Mouse (Mus musculus) hindbrain, embryonic 13.5 days (tissue): ENCODE data around the gene Spin1. TPM values are rescaled to one million over a fixed set of nuclear protein-coding genes. Genes with fewer than 3 reads are reported as not detected.
"Not testable (repeated sequence)": the region's sequence is repeated elsewhere in the genome, so short reads cannot be mapped to it uniquely, and the experiment has no call there.

Experiments
- ATAC-seq: fragments of 200-750 bp; cut with Nextera tagmentation; 2 replicates; pipeline ENCODE4 v1.8.0; 2017; ENCODE audit warnings: moderate TSS enrichment; ENCODE audit not compliant: low FRiP score
- H3K27ac ChIP-seq: fragments of 300-500 bp; sonication (generic); 2 replicates; pipeline ENCODE4 v1.5.1; 2015; ENCODE audit warnings: inconsistent platforms, mild to moderate bottlenecking, moderate library complexity
- H3K27me3 ChIP-seq: fragments of 300-500 bp; sonication (generic); 2 replicates; pipeline ENCODE4 v1.6.1; 2015; ENCODE audit warnings: mild to moderate bottlenecking, inconsistent platforms
- H3K36me3 ChIP-seq: fragments of 300-500 bp; sonication (generic); 2 replicates; pipeline ENCODE4 v1.6.1; 2015; ENCODE audit warnings: mild to moderate bottlenecking, inconsistent platforms
- H3K4me1 ChIP-seq: fragments of 300-500 bp; sonication (generic); replicated peaks from 2 replicates; pipeline ENCODE4 v1.6.1; 2015; ENCODE audit warnings: inconsistent platforms
- H3K4me2 ChIP-seq: fragments of 300-500 bp; sonication (generic); 2 replicates; pipeline ENCODE4 v1.6.1; 2015; ENCODE audit warnings: inconsistent platforms, mild to moderate bottlenecking, moderate library complexity
- H3K4me3 ChIP-seq: fragments of 300-500 bp; sonication (generic); 2 replicates; pipeline ENCODE4 v1.5.1; 2015; ENCODE audit warnings: mild to moderate bottlenecking, inconsistent platforms
- H3K9ac ChIP-seq: fragments of 300-500 bp; sonication (generic); 2 replicates; pipeline ENCODE4 v1.6.1; 2015; ENCODE audit warnings: mild to moderate bottlenecking, inconsistent platforms
- H3K9me3 ChIP-seq: fragments of 300-500 bp; sonication (generic); 2 replicates; pipeline ENCODE4 v1.6.1; 2016; ENCODE audit warnings: inconsistent platforms
- WGBS: fragments of 180-500 bp; shearing (Covaris S2); methylation state at CpG from one replicate; pipeline ENCODE4 v1.1.7; 2015; 5-methylcytosine and 5-hydroxymethylcytosine counted together
- polyA plus RNA-seq: library from polyadenylated mRNA; unstranded; fragments of >200 nt; fragmentation: Nextera tagmentation; extraction: Ambion mirVana; gene quantifications from 2 replicates; pipeline ENCODE4 v1.2.1, GENCODE M21; 2015

Spin1 gene
- polyA plus RNA-seq, 1 experiment from 2014 or later: 132 TPM

DNA sequence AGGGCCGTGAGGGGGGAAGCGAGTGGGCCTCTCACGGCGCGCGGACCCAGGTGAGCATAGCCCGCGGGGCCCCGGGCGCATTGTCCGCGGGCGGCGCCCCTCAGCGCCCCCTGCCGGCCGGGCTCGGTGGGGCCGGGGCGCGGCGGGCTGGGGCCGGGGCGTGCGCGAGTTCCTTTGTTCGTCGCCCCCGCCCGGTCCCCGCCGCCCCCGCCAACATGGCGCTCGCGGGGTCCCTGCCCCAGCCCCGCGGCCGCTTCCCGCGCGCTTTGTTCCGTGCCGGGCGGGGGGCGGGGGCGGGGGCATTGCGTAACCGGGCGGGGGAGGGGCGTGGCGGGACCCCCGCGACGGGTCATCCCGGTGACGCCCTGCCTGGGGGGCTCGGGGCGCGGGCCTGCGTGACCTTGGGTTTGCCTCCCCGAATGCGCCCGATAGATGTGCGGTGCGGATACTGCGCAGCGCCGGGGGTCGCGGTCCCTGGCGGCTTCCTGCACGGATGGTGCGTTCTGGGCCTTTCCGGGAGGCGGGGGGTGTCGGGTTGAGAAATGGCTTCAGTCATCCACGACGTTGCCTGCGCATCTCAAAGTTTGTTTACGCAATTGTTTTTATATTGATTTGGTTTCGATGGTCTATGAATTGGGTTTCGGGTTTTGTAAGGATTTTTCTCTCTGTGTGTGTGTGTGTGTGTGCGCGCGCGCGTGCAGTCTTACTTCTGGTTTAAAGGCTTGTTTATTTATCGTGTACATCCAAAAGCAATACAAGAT is 516 bp downstream of the Spin1 start:
- H3K4me2 ChIP-seq: peak overlapping the region; percentile 54
- peaks cover 32% of the 10 kb centered on the region for H3K4me1 ChIP-seq
- H3K9ac ChIP-seq: peak overlapping the region; percentile 96
- H3K27me3 ChIP-seq: no peaks in the 10 kb centered on the region
- peak; percentile 78 for ATAC-seq
- WGBS: 3% methylated on average over 38 of the region's 89 CpGs
- peaks cover 3% of the 10 kb centered on the region; the same call in 1 of the 2 replicates for H3K9me3 ChIP-seq
- peak overlapping the region; percentile 97 for H3K27ac ChIP-seq
- H3K4me3 ChIP-seq: peak overlapping the region; percentile 77
- H3K36me3 ChIP-seq: no peaks in the 10 kb centered on the region; the same call in 1 of the 2 replicates

DNA sequence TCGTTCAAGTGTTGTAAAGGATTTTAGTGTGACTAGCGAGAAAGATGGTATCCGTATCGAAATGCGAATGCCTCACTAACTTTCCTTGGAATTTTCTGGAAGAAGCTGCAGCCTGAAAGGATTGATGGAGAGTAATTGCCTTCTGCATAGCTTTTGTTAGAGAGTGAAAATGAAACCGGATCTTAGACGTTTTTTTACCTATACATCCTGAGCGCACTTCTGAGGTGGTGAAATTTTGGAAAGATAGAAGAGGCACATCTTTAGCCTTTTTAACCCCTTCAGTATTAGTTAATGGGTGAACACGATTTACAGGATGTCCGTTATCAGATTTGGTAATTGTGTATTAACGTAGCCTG is 1.1 kb downstream of the Spin1 start:
- Histone ChIP-seq H3K9ac (peak overlapping the region; percentile 96), H3K4me2 (peak overlapping the region; percentile 54), H3K27ac (peak overlapping the region; percentile 97), H3K4me3 (peak overlapping the region; percentile 77), H3K9me3 (peaks cover 3% of the 10 kb centered on the region; the same call in 1 of the 2 replicates), H3K4me1 (peaks cover 32% of the 10 kb centered on the region), H3K27me3 (no peaks in the 10 kb centered on the region), H3K36me3 (peaks cover 3% of the 10 kb centered on the region; the same call in 1 of the 2 replicates)
- WGBS: 29% methylated on average over 11 of the region's 11 CpGs
- ATAC-seq: no peak

DNA sequence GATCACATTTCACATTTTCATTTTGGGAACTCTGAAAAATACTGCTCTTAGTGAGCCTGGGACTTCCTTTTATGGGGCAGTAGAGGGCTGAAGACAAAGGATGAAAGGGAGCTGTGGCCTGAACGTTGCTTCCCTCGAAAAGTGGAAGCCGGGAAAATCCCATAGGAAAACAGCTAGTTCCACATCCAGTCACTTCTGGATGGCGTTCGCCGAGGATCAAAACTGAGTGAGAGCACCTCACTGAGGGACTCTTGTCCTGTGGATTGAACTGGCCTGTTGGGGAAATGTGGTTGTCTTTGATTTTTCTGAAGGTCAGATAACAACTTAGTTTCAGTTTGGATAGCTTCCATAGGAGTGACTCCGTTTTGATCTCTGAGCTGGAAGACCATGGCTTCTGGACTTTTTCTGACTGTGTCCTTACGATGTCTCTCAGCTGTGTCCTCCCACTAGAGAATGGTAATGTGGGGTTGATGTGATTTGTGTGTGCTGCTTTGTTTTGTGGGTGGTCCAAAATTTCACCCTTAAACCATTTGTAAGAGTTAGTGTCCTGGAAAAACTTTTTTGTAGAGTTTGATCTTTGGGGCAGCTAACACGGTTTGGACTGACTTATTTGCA is 2.5 kb downstream of the Spin1 start:
- Histone ChIP-seq H3K4me2 (peak overlapping the region; percentile 54), H3K27ac (no peak overlapping the region), H3K4me1 (peaks cover 32% of the 10 kb centered on the region), H3K4me3 (no peak overlapping the region), H3K36me3 (peaks cover 6% of the 10 kb centered on the region; the same call in 1 of the 2 replicates), H3K9me3 (peaks cover 3% of the 10 kb centered on the region; the same call in 1 of the 2 replicates), H3K27me3 (no peaks in the 10 kb centered on the region), H3K9ac (no peak overlapping the region)
- WGBS: 88% methylated on average over 9 of the region's 9 CpGs
- ATAC-seq: no peak

DNA sequence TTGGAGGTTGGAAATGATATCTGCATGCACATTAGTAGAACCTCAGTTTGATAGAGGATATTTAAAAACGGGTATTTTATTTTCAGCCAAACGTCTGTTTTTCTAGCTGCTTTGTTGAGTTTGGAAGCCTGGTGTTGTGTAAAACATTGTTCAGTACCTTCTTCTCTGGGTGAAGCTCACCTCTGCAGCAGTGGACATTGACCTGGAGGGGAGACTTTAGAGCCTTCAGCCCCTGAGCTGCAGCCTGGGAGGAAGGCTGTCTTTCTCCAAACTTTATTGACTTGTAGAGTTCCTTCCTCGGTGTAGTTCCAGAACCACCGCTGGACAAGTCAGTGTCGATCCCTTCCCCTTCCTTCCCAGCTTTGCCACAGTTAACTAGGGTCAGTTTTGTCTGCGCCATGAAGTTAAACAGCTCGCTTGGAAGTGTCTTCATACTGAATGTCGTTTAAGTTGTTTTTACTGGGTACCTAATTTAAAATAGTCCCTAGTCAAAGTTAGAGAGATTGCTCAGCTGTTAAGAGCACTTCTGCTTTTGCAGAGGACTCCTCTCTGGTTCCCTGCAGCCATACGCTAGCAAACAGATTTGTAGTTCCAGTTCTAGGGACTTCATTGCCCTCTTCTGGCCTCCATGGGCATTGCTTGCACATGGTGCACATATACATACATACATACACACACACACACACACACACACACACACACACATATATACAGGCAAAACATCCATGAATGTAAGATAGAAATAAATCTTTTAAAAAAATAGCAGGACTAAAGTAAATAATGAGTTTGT is 3.4 kb downstream of the Spin1 start:
- no peaks in the 10 kb centered on the region for H3K27me3 ChIP-seq
- ATAC-seq: no peak
- H3K9ac ChIP-seq: no peak overlapping the region
- peaks cover 6% of the 10 kb centered on the region; the same call in 1 of the 2 replicates for H3K9me3 ChIP-seq
- 96% methylated on average over 9 of the region's 9 CpGs for WGBS
- no peak overlapping the region for H3K4me2 ChIP-seq
- H3K36me3 ChIP-seq: peaks cover 9% of the 10 kb centered on the region; the same call in 1 of the 2 replicates
- no peak overlapping the region for H3K4me3 ChIP-seq
- no peak overlapping the region for H3K27ac ChIP-seq
- H3K4me1 ChIP-seq: peaks cover 23% of the 10 kb centered on the region

DNA sequence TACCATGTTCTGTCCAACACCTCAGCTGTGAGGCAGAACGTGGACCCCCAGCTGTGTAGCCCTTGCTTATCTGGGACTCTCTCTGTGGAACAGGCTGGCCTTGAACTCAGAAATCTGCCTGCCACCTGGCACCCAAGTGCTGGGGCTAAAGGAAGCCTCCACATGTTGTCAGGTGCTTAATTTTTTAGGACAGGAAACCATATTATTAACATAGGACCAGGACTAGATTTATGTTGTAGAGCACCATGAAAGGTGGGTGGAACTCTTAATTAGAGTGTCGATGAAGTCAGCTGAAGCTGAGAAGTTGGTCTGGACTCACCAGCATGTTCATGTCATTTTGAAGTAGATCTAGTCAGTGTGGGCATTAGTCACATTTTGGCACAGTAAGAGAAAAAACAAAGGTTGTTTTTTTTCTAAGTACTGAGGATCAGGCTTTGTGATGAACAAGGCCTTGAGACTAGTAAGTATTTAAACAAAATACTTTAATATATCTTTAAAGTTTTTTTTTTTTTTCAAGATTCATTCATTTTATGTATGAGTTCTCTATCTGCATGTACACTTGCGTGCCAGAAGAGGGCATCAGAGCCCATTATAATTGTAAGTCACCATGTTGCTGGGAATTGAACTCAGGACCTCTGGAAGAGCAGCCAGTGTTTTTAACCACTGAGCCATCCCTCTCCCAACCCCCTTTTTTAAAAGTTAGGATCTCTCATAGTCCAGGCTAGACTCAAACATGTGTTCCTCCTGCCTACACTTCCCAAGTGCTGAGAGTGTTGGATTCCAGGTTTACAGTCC is 5.4 kb downstream of the Spin1 start:
- no peak overlapping the region for H3K27ac ChIP-seq
- H3K36me3 ChIP-seq: peaks cover 21% of the 10 kb centered on the region
- peaks cover 16% of the 10 kb centered on the region; the same call in 1 of the 2 replicates for H3K9me3 ChIP-seq
- 97% methylated on average over 3 of the region's 3 CpGs for WGBS
- no peak overlapping the region for H3K9ac ChIP-seq
- no peaks in the 10 kb centered on the region for H3K27me3 ChIP-seq
- ATAC-seq: no peak
- peaks cover 16% of the 10 kb centered on the region for H3K4me1 ChIP-seq
- no peak overlapping the region for H3K4me2 ChIP-seq
- no peak overlapping the region for H3K4me3 ChIP-seq

DNA sequence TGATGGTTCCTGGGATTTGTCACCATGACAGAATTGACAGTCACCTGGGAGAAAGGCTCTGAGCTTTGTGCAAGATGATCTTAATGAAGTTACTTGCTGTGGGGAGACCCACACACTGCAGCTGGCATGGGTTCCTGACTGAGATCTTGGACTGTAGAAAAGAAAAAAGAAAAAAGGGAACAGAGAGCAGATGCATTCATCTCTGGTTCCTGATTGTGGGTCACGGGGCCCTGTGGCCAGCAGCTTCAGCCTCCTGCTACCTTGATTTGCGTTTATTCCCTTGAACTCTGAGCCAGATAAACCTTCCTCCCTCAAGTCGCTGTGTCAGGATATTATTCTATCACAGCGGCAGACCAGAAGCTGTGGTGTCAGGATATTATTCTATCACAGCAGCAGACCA is 6.1 kb downstream of the Spin1 start:
- H3K27ac ChIP-seq: no peak overlapping the region
- peaks cover 16% of the 10 kb centered on the region for H3K4me1 ChIP-seq
- peaks cover 21% of the 10 kb centered on the region for H3K36me3 ChIP-seq
- H3K4me3 ChIP-seq: no peak overlapping the region
- no peak overlapping the region for H3K4me2 ChIP-seq
- H3K9ac ChIP-seq: no peak overlapping the region
- no peak for ATAC-seq
- WGBS: 96% methylated on average over 4 of the region's 4 CpGs
- H3K9me3 ChIP-seq: peaks cover 16% of the 10 kb centered on the region; the same call in 1 of the 2 replicates
- no peaks in the 10 kb centered on the region for H3K27me3 ChIP-seq

DNA sequence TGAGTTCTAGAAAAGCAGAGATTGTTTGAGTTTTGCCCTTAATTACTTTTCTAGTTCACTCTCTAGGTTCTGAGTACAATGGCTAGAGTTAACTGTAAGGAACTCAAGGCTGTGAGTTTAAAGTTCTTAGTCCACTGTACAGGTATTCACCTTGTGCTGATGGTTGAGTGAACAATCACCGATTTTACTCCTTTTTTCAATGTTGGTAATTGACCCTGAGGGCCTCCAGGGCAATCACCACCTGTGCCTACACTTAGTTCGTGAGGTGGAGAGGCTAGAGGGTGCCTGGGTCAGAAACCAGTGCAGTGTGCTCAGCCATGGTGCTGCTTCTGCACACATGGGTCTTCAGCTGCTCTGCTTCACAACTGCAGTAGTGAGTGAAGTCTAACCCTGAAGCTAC is 8.8 kb downstream of the Spin1 start:
- peaks cover 31% of the 10 kb centered on the region for H3K36me3 ChIP-seq
- WGBS: 94% methylated on average over 2 of the region's 2 CpGs
- no peak overlapping the region for H3K4me3 ChIP-seq
- no peaks in the 10 kb centered on the region for H3K27me3 ChIP-seq
- no peak for ATAC-seq
- H3K9ac ChIP-seq: no peak overlapping the region
- H3K4me1 ChIP-seq: no peaks in the 10 kb centered on the region
- no peak overlapping the region for H3K4me2 ChIP-seq
- no peak overlapping the region for H3K27ac ChIP-seq
- peaks cover 13% of the 10 kb centered on the region; the same call in 1 of the 2 replicates for H3K9me3 ChIP-seq

DNA sequence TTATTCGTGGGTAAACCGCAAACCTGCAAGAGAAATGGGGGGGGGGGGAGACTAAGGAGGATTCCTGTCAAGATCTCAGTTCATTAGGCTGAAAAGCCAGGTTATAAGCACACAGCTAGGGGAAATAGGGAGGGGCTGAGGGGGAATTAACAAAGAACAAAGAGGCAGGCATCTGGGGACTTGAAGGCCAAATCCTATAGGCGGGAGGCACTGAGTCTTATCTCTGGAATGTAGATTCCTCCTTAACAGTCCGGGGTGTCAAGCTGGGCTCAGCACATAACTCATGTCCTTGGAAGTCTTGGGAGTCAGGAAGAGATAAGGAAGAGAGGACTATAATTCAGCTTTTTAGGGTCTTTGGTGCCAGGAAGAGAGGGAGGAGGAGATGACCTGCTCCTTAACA is 13.7 kb downstream of the Spin1 start:
- H3K9me3 ChIP-seq, H3K9ac ChIP-seq, H3K27me3 ChIP-seq, ATAC-seq, H3K27ac ChIP-seq, H3K4me2 ChIP-seq, H3K4me3 ChIP-seq: not testable (repeated sequence)
- peaks cover 26% of the 10 kb centered on the region for H3K4me1 ChIP-seq
- H3K36me3 ChIP-seq: peaks cover 21% of the 10 kb centered on the region
- 82% methylated on average over 4 of the region's 4 CpGs for WGBS

DNA sequence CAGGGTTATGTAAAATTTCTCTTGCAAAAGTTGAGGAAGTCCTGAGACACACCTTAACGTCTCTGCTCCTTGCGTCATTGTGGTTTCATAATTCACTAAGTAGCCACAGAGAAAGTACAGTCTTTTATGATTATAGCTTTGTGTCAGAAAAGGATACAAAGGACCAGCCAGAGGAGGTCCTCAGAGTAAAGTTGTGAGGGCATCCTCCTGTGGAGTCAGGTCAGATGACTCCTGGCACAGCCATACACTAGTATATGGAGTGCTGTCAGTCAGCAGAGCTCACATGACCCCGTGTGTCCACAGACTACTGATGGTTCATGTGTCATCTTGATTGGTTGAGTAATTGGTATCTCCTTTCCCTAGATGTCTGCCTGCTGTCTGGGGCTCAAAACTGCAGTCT is 15.1 kb downstream of the Spin1 start:
- H3K9me3 ChIP-seq: 0 out of 2 replicates have a peak, but pooled peaks cover under 1% of the 10 kb centered on the region
- H3K27ac ChIP-seq: no peak overlapping the region
- no peak overlapping the region for H3K4me3 ChIP-seq
- WGBS: 74% methylated on average over 3 of the region's 3 CpGs
- H3K36me3 ChIP-seq: peaks cover 10% of the 10 kb centered on the region
- H3K9ac ChIP-seq: no peak overlapping the region
- H3K4me1 ChIP-seq: peaks cover 40% of the 10 kb centered on the region
- H3K27me3 ChIP-seq: no peaks in the 10 kb centered on the region
- H3K4me2 ChIP-seq: no peak overlapping the region
- peak; percentile 34; the same call in 1 of the 2 replicates for ATAC-seq

DNA sequence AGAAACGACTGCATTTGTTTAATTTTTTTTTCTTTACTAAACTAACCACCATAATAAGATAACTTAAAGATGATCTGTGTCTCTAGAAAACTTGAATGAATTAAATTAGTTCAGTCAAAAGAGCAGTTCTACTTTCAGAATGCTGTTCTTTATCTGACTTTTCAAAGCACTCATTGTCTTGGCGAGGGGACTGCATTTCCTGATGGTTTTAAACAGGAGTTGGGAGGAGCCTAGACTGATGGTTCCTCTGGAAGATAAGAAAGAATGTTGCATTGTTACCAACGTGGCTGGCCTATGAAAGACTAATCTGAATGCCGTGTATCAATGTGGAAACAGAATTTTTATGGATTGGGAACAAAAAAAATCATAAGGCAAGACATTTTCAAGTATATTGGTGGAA is 20.1 kb downstream of the Spin1 start:
- no peak for ATAC-seq
- WGBS: 8% methylated on average over 4 of the region's 4 CpGs
- peaks cover 73% of the 10 kb centered on the region for H3K4me1 ChIP-seq
- no peak overlapping the region; the same call in 1 of the 2 replicates for H3K27ac ChIP-seq
- H3K9me3 ChIP-seq: no peaks in the 10 kb centered on the region
- no peak overlapping the region for H3K4me3 ChIP-seq
- H3K4me2 ChIP-seq: no peak overlapping the region
- H3K27me3 ChIP-seq: no peaks in the 10 kb centered on the region
- H3K9ac ChIP-seq: no peak overlapping the region
- H3K36me3 ChIP-seq: peaks cover 9% of the 10 kb centered on the region; the same call in 1 of the 2 replicates

DNA sequence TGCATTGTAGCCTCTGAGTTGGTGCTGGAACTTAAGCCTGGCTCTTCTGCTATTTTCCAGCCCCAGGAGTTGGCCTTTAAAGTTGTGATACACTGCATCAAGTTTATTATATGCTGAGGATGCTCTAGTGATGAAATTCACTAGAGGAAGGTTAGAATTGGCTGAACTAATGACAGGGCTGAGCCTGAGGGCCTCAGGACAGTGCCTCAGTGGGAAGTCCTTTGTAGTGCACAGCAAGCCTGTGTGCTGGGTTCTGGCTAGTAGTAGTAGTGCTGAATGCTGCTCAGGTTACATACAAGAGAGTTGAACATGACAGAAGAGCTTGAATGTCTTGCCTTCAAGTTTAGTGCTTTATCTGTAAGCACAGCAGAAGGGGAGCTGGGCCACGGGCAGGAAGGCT is 21.3 kb downstream of the Spin1 start:
- H3K4me2 ChIP-seq: no peak overlapping the region
- H3K27ac ChIP-seq: no peak overlapping the region
- peaks cover 9% of the 10 kb centered on the region; the same call in 1 of the 2 replicates for H3K36me3 ChIP-seq
- H3K4me1 ChIP-seq: peaks cover 78% of the 10 kb centered on the region
- H3K9ac ChIP-seq: no peak overlapping the region
- 55% methylated on average over 1 of the region's 1 CpGs for WGBS
- no peak for ATAC-seq
- no peaks in the 10 kb centered on the region for H3K9me3 ChIP-seq
- no peak overlapping the region for H3K4me3 ChIP-seq
- no peaks in the 10 kb centered on the region for H3K27me3 ChIP-seq
